Comparison of ENCODE assay signal across 10 mouse cellular contexts in the genomic region with DNA sequence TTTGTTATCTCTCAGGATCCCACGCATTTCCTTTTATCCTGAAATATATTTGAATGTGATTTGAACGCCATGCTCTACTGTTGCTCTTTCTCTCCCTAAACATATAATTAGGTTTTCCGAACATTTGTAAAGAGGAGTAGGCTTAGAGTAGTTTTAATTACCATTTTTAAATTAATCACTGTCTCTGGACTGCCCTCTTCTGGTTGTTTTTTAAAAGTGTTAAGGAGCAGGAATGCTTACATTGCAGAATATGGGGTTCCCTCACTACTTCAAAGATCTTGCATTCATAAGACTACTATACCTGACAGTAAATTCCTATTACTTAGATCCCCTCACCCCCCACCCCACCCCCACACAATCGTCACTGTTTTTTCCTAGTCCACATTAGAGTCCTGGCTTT.
DNase-seq lines count a peak whose midpoint lies in the region; ATAC-seq and TF ChIP-seq lines count a peak whose summit lies in the region.
"Had no signal": no experiment of that assay in that cellular context is flagged by ENCODE, and none has a peak within 500 bp of the region (broad histone marks: within the 10 kb centered on the region; RNA-seq: fewer than 3 reads in every experiment).

No protein-coding gene starts in this region.

- peak; percentile 76 for TF ChIP-seq RAD21 in MEL (IDR thresholded peaks at IDR 0.05; ENCODE audit: low read depth, low read length)

- no peaks in the 10 kb centered on the region for H3K79me2 ChIP-seq in MEL (ENCODE audit: control insufficient read depth, insufficient read depth, low read length, poor library complexity)

- H3K4me3 ChIP-seq in MEL (ENCODE audit: control insufficient read depth in 1 of 2, insufficient read depth in 1 of 2, low read depth in 2 of 2, low read length in 2 of 2), result no peak overlapping the region

- peaks cover 0 to 3% of the 10 kb centered on the region in 2 experiments; a peak in 1 of 4 replicates for H3K36me3 ChIP-seq in MEL (ENCODE audit: control insufficient read depth in 1 of 2, insufficient read depth in 2 of 2, low read length in 2 of 2)

- no peaks in the 10 kb centered on the region for H3K27me3 ChIP-seq in MEL (ENCODE audit: control insufficient read depth in 1 of 2, insufficient read depth in 2 of 2, low read length in 2 of 2)

- DNase-seq in kidney, adult 9 months, result peak; percentile 29
- DNase-seq in kidney, adult 18-20 months, result no peak
- DNase-seq in A20 (ENCODE audit: low read depth, low spot score), result peak; percentile 14
- peak; percentile 56 for DNase-seq in MEL (ENCODE audit: low read depth, low spot score)
- DNase-seq in kidney, adult 11 months, result no peak
- DNase-seq: gastrocnemius, postnatal 10 days; thymus, adult 2 months had no signal

- ATAC-seq in granulocyte monocyte progenitor cell, adult 5-6 weeks (replicated peaks; ENCODE audit: poor library complexity, severe bottlenecking), result peak; percentile 59
- ATAC-seq in monocyte, adult 5-6 weeks (replicated peaks; ENCODE audit: insufficient number of reproducible peaks, low FRiP score, low TSS enrichment, poor library complexity, severe bottlenecking), result no peak
- ATAC-seq: hindbrain, embryonic 16.5 days had no signal

- H3K27ac ChIP-seq in MEL (ENCODE audit: control insufficient read depth, low read depth, low read length), result no peak overlapping the region

- TF ChIP-seq POLR2A in MEL (IDR thresholded peaks at IDR 0.05; ENCODE audit: control insufficient read depth in 1 of 2, insufficient read depth in 1 of 2, low read depth in 1 of 2, low read length in 2 of 2, poor library complexity in 1 of 2), result no peak

- peak in 2 of 3 experiments; percentile 21 to 65; a peak in 4 of 6 replicates for TF ChIP-seq CTCF in MEL (IDR thresholded peaks at IDR 0.05 in 2 of 3, conservative IDR thresholded peaks at IDR 0.05 in 1 of 3; ENCODE audit: control insufficient read depth in 1 of 3, insufficient read depth in 1 of 3, low read depth in 2 of 3, low read length in 3 of 3, poor library complexity in 1 of 3, severe bottlenecking in 1 of 3)

- no peak for TF ChIP-seq EP300 in MEL (IDR thresholded peaks at IDR 0.05; ENCODE audit: low read depth in 1 of 2, low read length in 2 of 2)

- no peaks in the 10 kb centered on the region for H3K4me1 ChIP-seq in MEL (ENCODE audit: control insufficient read depth in 1 of 2, insufficient read depth in 2 of 2, low read length in 2 of 2)

- H3K9ac ChIP-seq in MEL (ENCODE audit: control insufficient read depth, low read depth, low read length, poor library complexity, severe bottlenecking), result no peak overlapping the region

- H3K9me3 ChIP-seq in MEL (replicated peaks; ENCODE audit: insufficient read depth, low read length), result no peaks in the 10 kb centered on the region

TF ChIP-seq in MEL, 35 proteins besides CTCF, POLR2A, EP300 and RAD21:
- TF ChIP-seq ZC3H11A (IDR thresholded peaks at IDR 0.05; ENCODE audit: low read depth, low read length), result peak; percentile 59
- no peak for TF ChIP-seq TCF12 (IDR thresholded peaks at IDR 0.05; ENCODE audit: low read depth, low read length)
- TF ChIP-seq SMC3 (IDR thresholded peaks at IDR 0.05; ENCODE audit: low read depth, low read length), result peak; percentile 81
- peak; percentile 94 for TF ChIP-seq MAFK (IDR thresholded peaks at IDR 0.05; ENCODE audit: borderline replicate concordance, low read depth, low read length)

Comparison
In these comparisons a context has a peak if more than half of its experiments do, and no peak if none do; other contexts are left out.
1. DNase-seq: peak in kidney, adult 9 months (single experiment), A20 (single experiment) and MEL (single experiment); none in kidney, adult 18-20 months (single experiment) and kidney, adult 11 months (single experiment).